Mouse (Mus musculus): ENCODE measurements at regions not wholly inside any gene's neighbourhood (a gene's known extent, or its start where the extent isn't known, plus 50 kb on each side); places are given as distances from the start of the nearest gene placed in this dataset.

GRCm38 (mm10) chr9:43944816-43945741 is 98.1 kb upstream of the Thy1 start:
- TF ChIP-seq ZC3H11A (IDR thresholded peaks at IDR 0.05; ENCODE audit: borderline replicate concordance, low read depth, low read length) (no peak), HCFC1 (IDR thresholded peaks at IDR 0.05; ENCODE audit: borderline replicate concordance, insufficient read depth, low read length) (no peak), ZNF384 (IDR thresholded peaks at IDR 0.05; ENCODE audit: low read depth, low read length) (no peak)
